Comparison of ENCODE assay signal across 13 mouse cellular contexts in the genomic region with DNA sequence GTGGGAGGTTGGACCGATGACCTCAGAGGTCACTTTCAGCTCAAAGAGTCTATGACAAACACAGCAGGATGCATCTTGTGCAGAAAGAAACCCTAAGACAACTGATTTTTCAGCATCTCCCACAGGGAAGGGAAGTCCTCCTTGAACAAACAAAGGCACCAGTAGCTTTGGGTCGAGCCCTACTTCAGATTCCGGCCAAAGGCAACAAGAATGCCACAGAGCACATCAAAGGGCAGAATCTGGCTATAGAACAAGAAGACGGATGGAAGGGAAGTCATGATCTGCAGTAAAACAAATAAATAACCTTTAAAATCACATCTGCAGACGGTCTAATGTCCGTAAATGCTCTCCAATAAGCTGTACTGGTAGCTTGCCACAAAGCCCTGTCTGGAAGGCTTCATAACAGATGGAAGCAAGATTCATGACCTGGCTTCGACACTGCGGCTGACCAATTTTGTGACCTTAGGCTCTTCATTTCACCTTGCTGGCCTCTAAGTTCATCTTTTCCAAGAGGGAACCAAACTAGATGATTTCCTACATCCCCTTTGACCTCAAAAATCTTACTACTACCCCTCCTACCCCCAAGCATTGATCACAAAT.
DNase-seq lines count a peak whose midpoint lies in the region; ATAC-seq lines count a peak whose summit lies in the region.
"Had no signal": no experiment of that assay in that cellular context is flagged by ENCODE, and none has a peak within 500 bp of the region (broad histone marks: within the 10 kb centered on the region; RNA-seq: fewer than 3 reads in every experiment).

No protein-coding gene starts in this region.

- no peak overlapping the region for H3K9ac ChIP-seq in midbrain, embryonic 16.5 days (ENCODE audit: low read depth, low read length)
- H3K9ac ChIP-seq: hindbrain, embryonic 14.5 days; limb, embryonic 12.5 days had no signal

- no peaks in the 10 kb centered on the region for H3K9me3 ChIP-seq in midbrain, embryonic 10.5 days (replicated peaks)
- no peaks in the 10 kb centered on the region for H3K9me3 ChIP-seq in midbrain, embryonic 16.5 days (replicated peaks; ENCODE audit: control insufficient read depth, low read length, poor library complexity, severe bottlenecking)
- H3K9me3 ChIP-seq: embryonic facial prominence, embryonic 10.5 days; limb, embryonic 12.5 days had no signal

- ATAC-seq in midbrain, embryonic 16.5 days, result no peak
- ATAC-seq: CD4-positive, CD25-positive, alpha-beta regulatory T cell, adult 4 months had no signal

- WGBS in midbrain, embryonic 10.5 days, result 42% methylated on average over 8 of the region's 8 CpGs
- 46% methylated on average over 8 of the region's 8 CpGs for WGBS in midbrain, embryonic 16.5 days

- H3K4me1 ChIP-seq in midbrain, embryonic 10.5 days, result peaks cover 9% of the 10 kb centered on the region
- H3K4me1 ChIP-seq in midbrain, embryonic 16.5 days (ENCODE audit: control insufficient read depth, insufficient read depth, low read length), result no peaks in the 10 kb centered on the region
- H3K4me1 ChIP-seq: limb, embryonic 12.5 days had no signal

- H3K4me3 ChIP-seq in midbrain, embryonic 10.5 days, result no peak overlapping the region
- H3K4me3 ChIP-seq in midbrain, embryonic 16.5 days (ENCODE audit: low read depth, low read length), result no peak overlapping the region
- H3K4me3 ChIP-seq: embryonic facial prominence, embryonic 10.5 days; limb, embryonic 12.5 days had no signal

- no peak overlapping the region for H3K4me2 ChIP-seq in midbrain, embryonic 16.5 days (ENCODE audit: low read length)
- H3K4me2 ChIP-seq: hindbrain, embryonic 14.5 days; limb, embryonic 12.5 days had no signal

- H3K27me3 ChIP-seq in midbrain, embryonic 10.5 days (ENCODE audit: low read depth, poor library complexity, severe bottlenecking), result no peaks in the 10 kb centered on the region
- H3K27me3 ChIP-seq in midbrain, embryonic 16.5 days (ENCODE audit: control insufficient read depth, insufficient read depth, low read depth, low read length), result no peaks in the 10 kb centered on the region
- H3K27me3 ChIP-seq: limb, embryonic 12.5 days had no signal

- H3K27ac ChIP-seq in midbrain, embryonic 10.5 days (replicated peaks), result no peak overlapping the region
- no peak overlapping the region for H3K27ac ChIP-seq in midbrain, embryonic 16.5 days (ENCODE audit: low read length)
- H3K27ac ChIP-seq: embryonic facial prominence, embryonic 10.5 days; hindbrain, embryonic 14.5 days; limb, embryonic 12.5 days; macrophage had no signal

- H3K36me3 ChIP-seq in midbrain, embryonic 10.5 days, result no peaks in the 10 kb centered on the region
- no peaks in the 10 kb centered on the region for H3K36me3 ChIP-seq in midbrain, embryonic 16.5 days (ENCODE audit: control insufficient read depth, insufficient read depth, low read length)
- H3K36me3 ChIP-seq: embryonic facial prominence, embryonic 10.5 days; limb, embryonic 12.5 days had no signal

- peak; percentile 78 for DNase-seq in heart, adult 11 months
- DNase-seq in heart, adult 18-20 months, result no peak
- DNase-seq in midbrain, embryonic 10.5 days (ENCODE audit: low spot score), result peak; percentile 21
- DNase-seq in kidney, adult 8-10 months, result peak; percentile 7 to 36
- DNase-seq in kidney, postnatal 4 days, result peak; percentile 28 to 45
- DNase-seq in B cell, adult 2 months, result no peak
- DNase-seq: cerebellum, adult 9-10 months had no signal

Comparison
In these comparisons a context has a peak if more than half of its experiments do, and no peak if none do; other contexts are left out.
1. DNase-seq: peak in heart, adult 11 months (single experiment), midbrain, embryonic 10.5 days (single experiment), kidney, adult 8-10 months (2 of 2) and kidney, postnatal 4 days (2 of 2); none in heart, adult 18-20 months (0 of 2) and B cell, adult 2 months (0 of 2).